Mouse (Mus musculus) ES-E14 (cell line): ENCODE results near the gene Shroom3.

Experiments used
- CHD2 ChIP-seq: IDR thresholded peaks from 2 replicates; pipeline ENCODE4 v1.6.1; 2014; ENCODE audit warnings: mild to moderate bottlenecking, low read depth, low read length, inconsistent platforms
- HCFC1 ChIP-seq: IDR thresholded peaks from 2 replicates; pipeline ENCODE4 v1.6.1; 2012; ENCODE audit warnings: low read length, inconsistent platforms, borderline replicate concordance; ENCODE audit not compliant: insufficient read depth

GRCm38 (mm10) chr5:92939246-92939995, 256.2 kb downstream of the Shroom3 start:
- TF ChIP-seq CHD2 (no peak), HCFC1 (no peak)
